Mouse (Mus musculus) intestine, embryonic 15.5 days (tissue): ENCODE measurements at regions not wholly inside any gene's neighbourhood (a gene's known extent, or its start where the extent isn't known, plus 50 kb on each side); places are given as distances from the start of the nearest gene placed in this dataset.

Experiments used
- ATAC-seq: fragments of 200-750 bp; cut with Nextera tagmentation; 2 replicates; pipeline ENCODE4 v1.8.0; 2017; ENCODE audit warnings: moderate TSS enrichment, moderate library complexity
- H3K27ac ChIP-seq: fragments of 300-500 bp; sonication (generic); 2 replicates; pipeline ENCODE4 v1.5.1; 2015; ENCODE audit warnings: mild to moderate bottlenecking, inconsistent platforms
- H3K27me3 ChIP-seq: fragments of 300-500 bp; sonication (generic); replicated peaks from 2 replicates; pipeline ENCODE4 v1.6.1; 2015; ENCODE audit warnings: inconsistent platforms
- H3K36me3 ChIP-seq: fragments of 300-500 bp; sonication (generic); 2 replicates; pipeline ENCODE4 v1.6.1; 2015; ENCODE audit warnings: inconsistent platforms
- H3K4me1 ChIP-seq: fragments of 300-500 bp; sonication (generic); replicated peaks from 2 replicates; pipeline ENCODE4 v1.6.1; 2015; ENCODE audit warnings: inconsistent platforms
- H3K4me2 ChIP-seq: fragments of 300-500 bp; sonication (generic); replicated peaks from 2 replicates; pipeline ENCODE4 v1.6.1; 2015; ENCODE audit warnings: mild to moderate bottlenecking, inconsistent platforms
- H3K4me3 ChIP-seq: fragments of 300-500 bp; sonication (generic); replicated peaks from 2 replicates; pipeline ENCODE4 v1.5.1; 2015; ENCODE audit warnings: inconsistent platforms
- H3K9ac ChIP-seq: fragments of 300-500 bp; sonication (generic); 2 replicates; pipeline ENCODE4 v1.6.1; 2015; ENCODE audit warnings: inconsistent platforms
- H3K9me3 ChIP-seq: fragments of 300-500 bp; sonication (generic); 2 replicates; pipeline ENCODE4 v1.6.1; 2016; ENCODE audit warnings: inconsistent platforms
- WGBS: fragments of 180-500 bp; shearing (Covaris S2); methylation state at CpG from one replicate; pipeline ENCODE4 v1.1.7; 2015; 5-methylcytosine and 5-hydroxymethylcytosine counted together

DNA sequence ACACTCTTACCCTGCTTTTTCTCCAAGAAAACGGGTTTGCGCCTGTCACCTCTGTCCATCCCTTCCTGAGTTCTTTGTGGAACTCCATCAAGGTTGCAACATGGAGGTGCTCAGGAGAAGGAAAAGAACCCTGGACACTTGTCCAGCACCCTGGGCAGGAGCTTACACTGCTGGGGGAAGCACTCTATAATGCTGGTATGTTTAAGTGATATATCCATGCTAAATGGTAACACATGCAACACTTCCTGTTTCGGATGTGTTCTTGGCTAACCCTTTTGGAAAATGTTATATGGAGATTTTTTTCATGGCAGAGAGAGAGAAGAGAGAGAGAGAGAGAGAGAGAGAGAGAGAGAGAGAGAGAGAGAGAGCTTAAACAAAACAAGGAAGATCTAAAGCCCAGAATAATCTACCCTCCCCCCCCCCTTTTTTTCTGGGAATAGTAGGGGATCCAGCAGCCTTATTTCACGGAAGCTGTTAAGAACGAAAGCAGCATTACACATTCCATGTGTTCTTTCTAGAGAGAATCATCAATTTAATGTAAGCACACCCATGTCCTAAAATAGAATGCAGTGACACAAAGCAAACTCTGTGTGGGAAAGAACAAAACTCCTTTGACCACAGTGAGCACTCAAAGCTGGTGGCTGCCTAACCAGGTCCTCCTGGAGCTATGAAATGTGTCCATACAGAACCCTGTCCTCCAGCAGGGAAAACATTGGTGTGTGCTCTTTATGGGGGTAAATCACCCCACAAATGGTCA is 272.6 kb downstream of the Pten start:
- H3K4me1 ChIP-seq = 0 out of 2 replicates have a peak, but pooled peaks cover 5% of the 10 kb centered on the region
- peak; percentile 69 for ATAC-seq
- H3K4me3 ChIP-seq = no peak overlapping the region
- WGBS = 59% methylated on average over 5 of the region's 5 CpGs
- no peak overlapping the region for H3K4me2 ChIP-seq
- no peaks in the 10 kb centered on the region for H3K9me3 ChIP-seq
- peak overlapping the region; percentile 68 for H3K27ac ChIP-seq
- no peaks in the 10 kb centered on the region for H3K27me3 ChIP-seq
- no peak overlapping the region for H3K9ac ChIP-seq
- H3K36me3 ChIP-seq = no peaks in the 10 kb centered on the region

DNA sequence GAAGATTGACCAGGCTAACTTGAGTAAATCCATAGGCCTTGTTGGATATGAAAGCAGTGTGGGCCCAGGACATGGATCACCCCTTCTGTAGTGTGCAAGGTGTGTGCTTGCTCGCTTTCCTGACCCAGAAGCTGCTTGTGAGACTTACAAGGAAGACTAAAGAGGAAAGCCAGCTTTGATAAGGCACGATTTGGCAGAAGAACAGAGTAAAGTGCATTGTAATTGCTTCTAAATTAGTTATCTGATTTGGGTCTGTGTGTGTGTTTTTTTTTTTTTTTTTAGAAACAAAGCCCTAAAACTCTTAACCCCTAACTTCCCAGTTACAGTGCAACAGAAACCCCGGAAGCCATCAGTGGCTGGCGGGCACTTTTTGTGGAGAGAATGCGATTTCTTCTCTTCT is 283.2 kb downstream of the Pten start:
- no peak overlapping the region for H3K4me2 ChIP-seq
- no peak overlapping the region for H3K4me3 ChIP-seq
- no peak overlapping the region for H3K9ac ChIP-seq
- no peaks in the 10 kb centered on the region; the same call in 1 of the 2 replicates for H3K4me1 ChIP-seq
- H3K9me3 ChIP-seq = no peaks in the 10 kb centered on the region
- WGBS = 64% methylated on average over 5 of the region's 5 CpGs
- ATAC-seq = no peak
- H3K36me3 ChIP-seq = no peaks in the 10 kb centered on the region
- H3K27me3 ChIP-seq = no peaks in the 10 kb centered on the region
- H3K27ac ChIP-seq = no peak overlapping the region

- no peak overlapping the region for H3K27ac ChIP-seq
- H3K9me3 ChIP-seq = no peaks in the 10 kb centered on the region
- H3K4me3 ChIP-seq = no peak overlapping the region
- no peaks in the 10 kb centered on the region for H3K27me3 ChIP-seq
- H3K4me1 ChIP-seq = no peaks in the 10 kb centered on the region; the same call in 1 of the 2 replicates
- WGBS = 76% methylated on average over 6 of the region's 6 CpGs
- H3K4me2 ChIP-seq = no peak overlapping the region
- no peak overlapping the region for H3K9ac ChIP-seq
- no peak for ATAC-seq
- no peaks in the 10 kb centered on the region for H3K36me3 ChIP-seq
Measured at GRCm38 (mm10) chr19:33040991-33041390, 283.7 kb downstream of the Pten start.

DNA sequence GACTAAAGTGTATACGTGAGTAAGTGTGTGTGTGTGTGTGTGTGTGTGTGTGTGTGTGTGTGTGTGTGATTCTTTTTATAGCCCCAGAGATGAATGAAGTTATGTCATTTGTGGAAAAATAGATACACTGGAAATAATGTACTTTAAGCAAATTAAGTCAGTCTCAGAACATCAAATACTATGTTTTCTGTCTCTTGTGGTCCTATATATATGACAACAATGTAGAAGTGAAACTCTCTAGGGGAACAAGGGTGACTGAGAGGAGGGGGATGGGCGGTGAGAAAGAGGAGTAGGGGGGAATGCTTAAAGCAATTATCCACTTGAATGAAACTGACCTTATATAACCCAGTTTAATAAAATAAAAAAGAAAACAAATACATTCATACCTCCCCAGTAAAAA is 285.5 kb downstream of the Pten start:
- 81% methylated on average over 2 of the region's 2 CpGs for WGBS
- no peak overlapping the region for H3K9ac ChIP-seq
- H3K27me3 ChIP-seq = no peaks in the 10 kb centered on the region
- no peaks in the 10 kb centered on the region; the same call in 1 of the 2 replicates for H3K4me1 ChIP-seq
- H3K4me2 ChIP-seq = no peak overlapping the region
- no peak for ATAC-seq
- no peaks in the 10 kb centered on the region for H3K36me3 ChIP-seq
- no peaks in the 10 kb centered on the region for H3K9me3 ChIP-seq
- H3K4me3 ChIP-seq = no peak overlapping the region
- no peak overlapping the region for H3K27ac ChIP-seq

- no peak overlapping the region for H3K4me3 ChIP-seq
- H3K4me2 ChIP-seq = no peak overlapping the region
- H3K27ac ChIP-seq = no peak overlapping the region
- no peaks in the 10 kb centered on the region for H3K9me3 ChIP-seq
- no peaks in the 10 kb centered on the region for H3K36me3 ChIP-seq
- ATAC-seq = no peak
- WGBS = 78% methylated on average over 3 of the region's 3 CpGs
- no peaks in the 10 kb centered on the region for H3K27me3 ChIP-seq
- H3K9ac ChIP-seq = no peak overlapping the region
- no peaks in the 10 kb centered on the region; the same call in 1 of the 2 replicates for H3K4me1 ChIP-seq
Measured at GRCm38 (mm10) chr19:33043696-33044095, 286.4 kb downstream of the Pten start.

DNA sequence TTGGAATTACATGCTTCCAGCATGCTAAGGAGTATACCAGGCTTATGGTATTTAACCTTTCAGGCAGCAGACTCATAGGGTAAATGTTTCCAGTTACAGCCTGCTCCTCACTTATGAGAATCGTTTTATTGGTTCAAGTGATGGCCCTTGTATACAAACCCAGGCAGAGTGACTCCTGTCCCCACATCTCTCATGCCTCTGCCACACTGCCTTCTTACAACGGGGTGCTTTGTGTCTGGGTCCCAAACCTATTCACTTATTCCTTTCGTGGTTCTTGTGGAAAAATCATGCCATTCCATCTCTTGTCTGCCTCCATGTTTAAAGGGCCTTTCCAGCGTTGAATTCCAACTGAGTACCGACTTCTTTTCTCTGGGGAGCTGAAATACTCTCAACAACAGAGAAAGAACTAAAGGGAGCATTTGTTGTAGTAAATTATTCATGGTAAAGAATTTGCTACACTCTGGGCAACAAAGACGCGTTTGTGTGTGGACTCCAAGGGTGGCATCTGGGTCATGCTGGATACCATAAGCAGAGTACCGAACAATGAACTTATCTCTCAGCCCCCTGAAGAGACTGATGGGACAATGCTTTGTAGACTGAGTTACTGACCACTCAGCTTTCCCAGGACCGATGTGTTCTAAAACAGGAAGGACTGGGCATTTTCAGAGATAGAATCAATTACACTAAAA is 291.6 kb downstream of the Pten start:
- Histone ChIP-seq H3K27ac (no peak overlapping the region), H3K4me1 (no peaks in the 10 kb centered on the region), H3K36me3 (no peaks in the 10 kb centered on the region), H3K27me3 (no peaks in the 10 kb centered on the region), H3K9ac (no peak overlapping the region), H3K4me2 (no peak overlapping the region), H3K4me3 (no peak overlapping the region), H3K9me3 (no peaks in the 10 kb centered on the region)
- ATAC-seq = no peak
- WGBS = 78% methylated on average over 9 of the region's 9 CpGs

GRCm38 (mm10) chr19:33053199-33053867 is 296.0 kb downstream of the Pten start:
- no peak overlapping the region for H3K4me3 ChIP-seq
- no peaks in the 10 kb centered on the region for H3K36me3 ChIP-seq
- no peak overlapping the region for H3K4me2 ChIP-seq
- no peaks in the 10 kb centered on the region for H3K4me1 ChIP-seq
- no peak for ATAC-seq
- H3K27ac ChIP-seq = no peak overlapping the region
- 73% methylated on average over 4 of the region's 4 CpGs for WGBS
- H3K9ac ChIP-seq = no peak overlapping the region
- H3K27me3 ChIP-seq = no peaks in the 10 kb centered on the region
- no peaks in the 10 kb centered on the region for H3K9me3 ChIP-seq

DNA sequence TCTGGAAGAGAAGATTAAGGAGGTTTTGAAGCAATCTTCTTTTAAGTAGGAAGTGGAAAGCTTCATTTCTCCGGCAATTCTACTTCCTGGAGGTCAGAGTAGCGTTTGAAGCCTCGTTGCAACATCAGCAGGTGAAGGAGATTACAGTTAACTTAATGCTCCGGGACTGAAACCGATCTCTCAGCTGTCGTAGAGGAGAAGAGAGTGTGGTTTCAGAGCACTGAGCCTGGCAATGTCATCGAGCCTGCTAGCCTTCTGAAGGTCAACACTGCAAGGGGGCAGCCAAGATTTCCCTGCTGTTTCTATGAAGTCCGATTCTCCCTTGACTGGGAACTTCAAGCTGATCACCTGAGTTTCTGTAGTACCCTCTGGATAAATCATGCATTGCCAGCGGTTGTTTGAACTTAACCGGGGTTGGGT is 299.1 kb downstream of the Pten start:
- no peaks in the 10 kb centered on the region for H3K4me1 ChIP-seq
- ATAC-seq = 0 out of 2 replicates have a peak, but pooled peaks have one; percentile 23
- no peak overlapping the region for H3K27ac ChIP-seq
- H3K27me3 ChIP-seq = no peaks in the 10 kb centered on the region
- 55% methylated on average over 10 of the region's 10 CpGs for WGBS
- no peak overlapping the region for H3K9ac ChIP-seq
- no peak overlapping the region for H3K4me3 ChIP-seq
- no peaks in the 10 kb centered on the region for H3K36me3 ChIP-seq
- H3K9me3 ChIP-seq = no peaks in the 10 kb centered on the region
- no peak overlapping the region for H3K4me2 ChIP-seq

DNA sequence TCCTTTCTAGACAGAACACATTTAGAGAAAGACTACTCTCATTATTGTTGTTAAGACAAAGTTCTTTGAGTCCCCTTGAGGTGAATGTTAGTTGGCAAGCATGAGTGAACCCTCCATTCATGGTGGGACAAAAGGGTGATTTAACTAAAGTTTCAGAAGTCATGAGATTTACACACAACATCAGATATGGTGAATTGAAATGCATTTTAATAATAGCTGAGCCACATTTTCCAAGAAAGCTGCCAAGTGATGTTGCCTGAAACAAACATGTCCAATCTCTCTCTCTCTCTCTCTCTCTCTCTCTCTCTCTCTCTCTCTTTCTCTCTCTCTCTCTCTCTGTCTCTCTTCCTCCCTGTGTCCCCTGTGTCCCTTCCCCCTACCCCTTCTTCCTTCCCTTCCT is 303.7 kb downstream of the Pten start:
- H3K27ac ChIP-seq = no peak overlapping the region
- H3K4me2 ChIP-seq = no peak overlapping the region
- no peak overlapping the region for H3K9ac ChIP-seq
- no peaks in the 10 kb centered on the region for H3K27me3 ChIP-seq
- ATAC-seq = no peak
- H3K4me3 ChIP-seq = no peak overlapping the region
- H3K36me3 ChIP-seq = no peaks in the 10 kb centered on the region
- H3K4me1 ChIP-seq = no peaks in the 10 kb centered on the region
- H3K9me3 ChIP-seq = no peaks in the 10 kb centered on the region

GRCm38 (mm10) chr19:33062165-33063058 is 305.1 kb downstream of the Pten start:
- H3K27ac ChIP-seq = no peak overlapping the region
- no peak overlapping the region for H3K9ac ChIP-seq
- ATAC-seq = peak; percentile 81
- 65% methylated on average over 8 of the region's 8 CpGs for WGBS
- no peaks in the 10 kb centered on the region for H3K27me3 ChIP-seq
- H3K9me3 ChIP-seq = no peaks in the 10 kb centered on the region
- H3K36me3 ChIP-seq = no peaks in the 10 kb centered on the region
- no peaks in the 10 kb centered on the region for H3K4me1 ChIP-seq
- H3K4me3 ChIP-seq = no peak overlapping the region
- no peak overlapping the region for H3K4me2 ChIP-seq

- no peak overlapping the region; the same call in 1 of the 2 replicates for H3K27ac ChIP-seq
- H3K9ac ChIP-seq = no peak overlapping the region
- no peaks in the 10 kb centered on the region for H3K9me3 ChIP-seq
- no peak for ATAC-seq
- H3K4me2 ChIP-seq = no peak overlapping the region
- H3K36me3 ChIP-seq = no peaks in the 10 kb centered on the region
- H3K27me3 ChIP-seq = no peaks in the 10 kb centered on the region
- WGBS = 63% methylated on average over 19 of the region's 19 CpGs
- no peak overlapping the region for H3K4me3 ChIP-seq
- 0 out of 2 replicates have a peak, but pooled peaks cover 3% of the 10 kb centered on the region for H3K4me1 ChIP-seq
Measured at GRCm38 (mm10) chr19:33065274-33066200, 308.2 kb downstream of the Pten start.
